ENCODE assay signal across 20 mouse cellular contexts in the genomic region with DNA sequence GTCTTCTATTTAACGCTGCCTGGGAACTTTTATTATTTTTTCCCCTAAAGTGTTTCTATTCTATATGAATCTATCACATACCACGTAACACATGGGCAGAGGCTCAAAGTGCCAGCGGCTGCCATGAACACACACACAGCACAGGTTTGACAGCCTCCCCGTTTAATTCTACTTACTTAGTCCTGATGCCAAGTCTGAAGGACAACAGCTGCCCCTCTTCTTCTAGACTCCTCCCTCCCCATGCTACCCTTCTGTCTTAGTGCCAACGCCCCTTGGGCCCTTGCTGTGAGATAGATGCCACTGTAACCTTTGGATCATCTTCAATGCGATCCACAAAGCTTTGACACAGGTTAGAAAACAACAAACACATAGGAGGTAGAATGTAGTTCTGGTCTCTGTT. TPM values are rescaled to one million over a fixed set of nuclear protein-coding genes. Genes with fewer than 3 reads are reported as not detected.
DNase-seq lines count a peak whose midpoint lies in the region; ATAC-seq and TF ChIP-seq lines count a peak whose summit lies in the region.
"Had no signal": no experiment of that assay in that cellular context is flagged by ENCODE, and none has a peak within 500 bp of the region (broad histone marks: within the 10 kb centered on the region; RNA-seq: fewer than 3 reads in every experiment).

No protein-coding gene starts in this region.

- no peaks in the 10 kb centered on the region for H3K27me3 ChIP-seq in forebrain, embryonic 15.5 days
- peaks cover 4% of the 10 kb centered on the region; the same call in 1 of the 2 replicates for H3K27me3 ChIP-seq in forebrain, embryonic 11.5 days (ENCODE audit: control insufficient read depth, insufficient read depth, low read length)
- H3K27me3 ChIP-seq in midbrain, embryonic 14.5 days (ENCODE audit: control insufficient read depth, insufficient read depth, low read length) = no peaks in the 10 kb centered on the region
- no peaks in the 10 kb centered on the region for H3K27me3 ChIP-seq in midbrain, embryonic 11.5 days (ENCODE audit: control insufficient read depth, insufficient read depth, low read length)
- no peaks in the 10 kb centered on the region for H3K27me3 ChIP-seq in small intestine, adult 2 months (ENCODE audit: control insufficient read depth, insufficient read depth, low read length)
- H3K27me3 ChIP-seq: hindbrain, embryonic 12.5 days; Patski had no signal

- TF ChIP-seq POLR2A in brain, embryonic 14.5 days (IDR thresholded peaks at IDR 0.05; ENCODE audit: borderline replicate concordance, extremely low read depth, insufficient read depth, insufficient read length, poor library complexity, severe bottlenecking) = no peak
- no peak for TF ChIP-seq POLR2A in small intestine, adult 2 months (IDR thresholded peaks at IDR 0.05; ENCODE audit: low read depth, low read length)

- no peak for ATAC-seq in forebrain, embryonic 15.5 days (replicated peaks)
- no peak for ATAC-seq in forebrain, embryonic 11.5 days (replicated peaks; ENCODE audit: low FRiP score)
- ATAC-seq in midbrain, embryonic 14.5 days (ENCODE audit: low FRiP score, low TSS enrichment) = no peak
- ATAC-seq in midbrain, embryonic 11.5 days (ENCODE audit: low FRiP score) = no peak
- ATAC-seq: activated CD4-positive, CD25-positive, alpha-beta regulatory T cell, adult 4 months; Patski had no signal

- no peaks in the 10 kb centered on the region for H3K9me3 ChIP-seq in forebrain, embryonic 15.5 days
- H3K9me3 ChIP-seq in forebrain, embryonic 11.5 days (ENCODE audit: control insufficient read depth, low read length) = no peaks in the 10 kb centered on the region
- H3K9me3 ChIP-seq in midbrain, embryonic 14.5 days (ENCODE audit: control insufficient read depth, low read length) = no peaks in the 10 kb centered on the region
- no peaks in the 10 kb centered on the region for H3K9me3 ChIP-seq in midbrain, embryonic 11.5 days (ENCODE audit: control insufficient read depth, low read length)
- H3K9me3 ChIP-seq: embryonic facial prominence, embryonic 12.5 days; forebrain, embryonic 12.5 days; heart, embryonic 10.5 days; hindbrain, embryonic 12.5 days had no signal

- H3K36me3 ChIP-seq in forebrain, embryonic 15.5 days = no peaks in the 10 kb centered on the region
- H3K36me3 ChIP-seq in forebrain, embryonic 11.5 days (ENCODE audit: control insufficient read depth, insufficient read depth, low read length) = no peaks in the 10 kb centered on the region
- no peaks in the 10 kb centered on the region for H3K36me3 ChIP-seq in midbrain, embryonic 14.5 days (ENCODE audit: control insufficient read depth, insufficient read depth, low read length)
- H3K36me3 ChIP-seq in midbrain, embryonic 11.5 days (ENCODE audit: control insufficient read depth, insufficient read depth, low read length) = no peaks in the 10 kb centered on the region
- H3K36me3 ChIP-seq in small intestine, adult 2 months (ENCODE audit: control insufficient read depth, insufficient read depth, low read length) = 0 out of 2 replicates have a peak, but pooled peaks cover 2% of the 10 kb centered on the region
- H3K36me3 ChIP-seq: embryonic facial prominence, embryonic 12.5 days; forebrain, embryonic 12.5 days; heart, embryonic 10.5 days; hindbrain, embryonic 12.5 days had no signal

- peaks cover 55% of the 10 kb centered on the region for H3K4me1 ChIP-seq in forebrain, embryonic 15.5 days
- peaks cover 17% of the 10 kb centered on the region for H3K4me1 ChIP-seq in forebrain, embryonic 11.5 days (replicated peaks; ENCODE audit: control insufficient read depth, insufficient read depth, low read length)
- H3K4me1 ChIP-seq in midbrain, embryonic 14.5 days (ENCODE audit: control insufficient read depth, insufficient read depth, low read length) = peaks cover 49% of the 10 kb centered on the region
- H3K4me1 ChIP-seq in midbrain, embryonic 11.5 days (ENCODE audit: control insufficient read depth, insufficient read depth, low read length) = peaks cover 66% of the 10 kb centered on the region
- peaks cover 27% of the 10 kb centered on the region for H3K4me1 ChIP-seq in small intestine, adult 2 months (ENCODE audit: control insufficient read depth, insufficient read depth, insufficient read length, low read length)

- H3K9ac ChIP-seq in forebrain, embryonic 15.5 days (replicated peaks) = no peak overlapping the region
- no peak overlapping the region for H3K9ac ChIP-seq in forebrain, embryonic 11.5 days (ENCODE audit: low read length)
- H3K9ac ChIP-seq in midbrain, embryonic 14.5 days (replicated peaks; ENCODE audit: low read length) = no peak overlapping the region
- no peak overlapping the region for H3K9ac ChIP-seq in midbrain, embryonic 11.5 days (ENCODE audit: low read length)
- H3K9ac ChIP-seq: embryonic facial prominence, embryonic 12.5 days; forebrain, embryonic 12.5 days; hindbrain, embryonic 12.5 days had no signal

- WGBS in forebrain, embryonic 15.5 days = 68% methylated on average over 6 of the region's 6 CpGs
- WGBS in forebrain, embryonic 11.5 days = 86% methylated on average over 6 of the region's 6 CpGs
- 78% methylated on average over 6 of the region's 6 CpGs for WGBS in midbrain, embryonic 14.5 days
- whole genome bisulfite sequencing in midbrain, embryonic 11.5 days = 89% methylated on average over 6 of the region's 6 CpGs
- 67% methylated on average over 6 of the region's 6 CpGs for WGBS in small intestine, adult 2 months

- DNase-seq in forebrain, embryonic 11.5 days (ENCODE audit: low spot score) = no peak
- no peak for DNase-seq in midbrain, embryonic 14.5 days
- no peak for DNase-seq in midbrain, embryonic 11.5 days (ENCODE audit: low spot score, missing footprints)
- peak; percentile 62 for DNase-seq in brain, embryonic 14.5 days (ENCODE audit: low read depth)
- DNase-seq in thymus, postnatal 36 days = no peak
- DNase-seq: adrenal gland, postnatal 14 days; cerebellum, adult 18-20 months; cerebellum, postnatal 14 days; gastrocnemius, postnatal 36 days; heart, adult 11 months; heart, postnatal 10 days; heart, postnatal 4 days had no signal

- H3K4me3 ChIP-seq in forebrain, embryonic 15.5 days = no peak overlapping the region
- no peak overlapping the region for H3K4me3 ChIP-seq in forebrain, embryonic 11.5 days (ENCODE audit: low read depth, low read length)
- H3K4me3 ChIP-seq in midbrain, embryonic 14.5 days (replicated peaks; ENCODE audit: low read depth, low read length) = no peak overlapping the region
- H3K4me3 ChIP-seq in midbrain, embryonic 11.5 days (ENCODE audit: low read depth, low read length) = no peak overlapping the region
- H3K4me3 ChIP-seq in small intestine, adult 2 months (ENCODE audit: low read depth, low read length) = no peak overlapping the region
- H3K4me3 ChIP-seq: embryonic facial prominence, embryonic 12.5 days; forebrain, embryonic 12.5 days; heart, embryonic 10.5 days; hindbrain, embryonic 12.5 days had no signal

- H3K27ac ChIP-seq in forebrain, embryonic 15.5 days (replicated peaks) = peak overlapping the region; percentile 97
- H3K27ac ChIP-seq in forebrain, embryonic 11.5 days (ENCODE audit: low read depth, low read length) = no peak overlapping the region
- peak overlapping the region; percentile 26; the same call in 1 of the 2 replicates for H3K27ac ChIP-seq in midbrain, embryonic 14.5 days (replicated peaks; ENCODE audit: low read depth, low read length)
- H3K27ac ChIP-seq in midbrain, embryonic 11.5 days (ENCODE audit: low read depth, low read length) = no peak overlapping the region
- H3K27ac ChIP-seq in small intestine, adult 2 months (ENCODE audit: insufficient read depth, low read depth, low read length) = peak overlapping the region; percentile 48; the same call in 1 of the 2 replicates
- H3K27ac ChIP-seq: embryonic facial prominence, embryonic 12.5 days; forebrain, embryonic 12.5 days; heart, embryonic 10.5 days; hindbrain, embryonic 12.5 days had no signal

- no peak overlapping the region for H3K4me2 ChIP-seq in forebrain, embryonic 15.5 days (replicated peaks)
- H3K4me2 ChIP-seq in forebrain, embryonic 11.5 days (ENCODE audit: low read depth, low read length, severe bottlenecking) = no peak overlapping the region
- no peak overlapping the region for H3K4me2 ChIP-seq in midbrain, embryonic 14.5 days (ENCODE audit: low read length)
- H3K4me2 ChIP-seq in midbrain, embryonic 11.5 days = no peak overlapping the region
- H3K4me2 ChIP-seq: embryonic facial prominence, embryonic 12.5 days; forebrain, embryonic 12.5 days; hindbrain, embryonic 12.5 days had no signal

- no peak for TF ChIP-seq CTCF in brain, embryonic 14.5 days (IDR thresholded peaks at IDR 0.05; ENCODE audit: borderline replicate concordance, extremely low read depth, insufficient read depth, insufficient read length)
- no peak for TF ChIP-seq CTCF in small intestine, adult 2 months (IDR thresholded peaks at IDR 0.05; ENCODE audit: extremely low read depth, insufficient read length, insufficient replicate concordance, low read depth, low read length)

RNA-seq across cellular contexts. Expression of gene Trim2, which starts 44.8 kb away (rescaled TPM):
- polyA plus RNA-seq in forebrain, embryonic 15.5 days (2015; fragmentation: Nextera tagmentation; extraction: Ambion mirVana) = 188 and 194 TPM in 2 replicates
- polyA plus RNA-seq in forebrain, embryonic 11.5 days (2014; fragmentation: Nextera tagmentation; extraction: Ambion mirVana) = 63.0 and 70.3 TPM in 2 replicates
- polyA plus RNA-seq in midbrain, embryonic 14.5 days (2014; fragmentation: Nextera tagmentation; extraction: Ambion mirVana) = 144 and 154 TPM in 2 replicates
- 128 and 137 TPM in 2 replicates for polyA plus RNA-seq in midbrain, embryonic 11.5 days (2014; fragmentation: Nextera tagmentation; extraction: Ambion mirVana)
- 102 and 118 TPM in 2 replicates for polyA plus RNA-seq in brain, embryonic 14.5 days (2012; rRNA removed)
- 26.1 and 52.4 TPM in 2 replicates for polyA plus RNA-seq in small intestine, adult 2 months (2012; rRNA removed)

Comparison
In these comparisons a context has a peak if more than half of its experiments do, and no peak if none do; other contexts are left out.
1. H3K27ac ChIP-seq: peak in forebrain, embryonic 15.5 days (single experiment), midbrain, embryonic 14.5 days (single experiment) and small intestine, adult 2 months (single experiment); none in forebrain, embryonic 11.5 days (single experiment) and midbrain, embryonic 11.5 days (single experiment).